In genomic region chr8:71629096-71629697, GRCm38 (mm10) we compare ENCODE assay signal across 7 mouse cellular contexts. TPM values are rescaled to one million over a fixed set of nuclear protein-coding genes. Genes with fewer than 3 reads are reported as not detected.
DNase-seq lines count a peak whose midpoint lies in the region; ATAC-seq and TF ChIP-seq lines count a peak whose summit lies in the region.

No protein-coding gene starts in this region.

- TF ChIP-seq POLR2A in bone marrow, adult 2 months (IDR thresholded peaks at IDR 0.05; ENCODE audit: borderline replicate concordance, control insufficient read depth, low read depth, low read length), result peak; percentile 45; the same call in 1 of the 2 replicates

- TF ChIP-seq CTCF in bone marrow, adult 2 months (IDR thresholded peaks at IDR 0.05; ENCODE audit: control insufficient read depth, insufficient read depth, low read length), result peak; percentile 41; the same call in 1 of the 2 replicates

- peak overlapping the region; percentile 99 for H3K4me2 ChIP-seq in embryonic facial prominence, embryonic 15.5 days (replicated peaks)
- peak overlapping the region; percentile 97 for H3K4me2 ChIP-seq in kidney, embryonic 14.5 days (replicated peaks; ENCODE audit: low read depth, low read length)
- peak overlapping the region; percentile 97 for H3K4me2 ChIP-seq in limb, embryonic 15.5 days

- peak overlapping the region; percentile 78 for H3K4me3 ChIP-seq in bone marrow, adult 2 months (replicated peaks; ENCODE audit: control insufficient read depth, low read depth, low read length)
- peak overlapping the region; percentile 58 for H3K4me3 ChIP-seq in embryonic facial prominence, embryonic 15.5 days (replicated peaks)
- H3K4me3 ChIP-seq in kidney, embryonic 14.5 days (ENCODE audit: low read length), result peak overlapping the region; percentile 47
- H3K4me3 ChIP-seq in limb, embryonic 15.5 days, result peak overlapping the region; percentile 60

- peak overlapping the region; percentile 54 for H3K9ac ChIP-seq in embryonic facial prominence, embryonic 15.5 days
- peak overlapping the region; percentile 55 for H3K9ac ChIP-seq in kidney, embryonic 14.5 days (ENCODE audit: low read depth, low read length)
- peak overlapping the region; percentile 50; the same call in 1 of the 2 replicates for H3K9ac ChIP-seq in limb, embryonic 15.5 days

- H3K9me3 ChIP-seq in embryonic facial prominence, embryonic 15.5 days (replicated peaks), result no peaks in the 10 kb centered on the region
- peaks cover 6% of the 10 kb centered on the region; the same call in 1 of the 2 replicates for H3K9me3 ChIP-seq in kidney, embryonic 14.5 days (ENCODE audit: control insufficient read depth, low read length)
- H3K9me3 ChIP-seq in limb, embryonic 15.5 days, result no peaks in the 10 kb centered on the region; the same call in 1 of the 2 replicates

- H3K27ac ChIP-seq in bone marrow, adult 2 months (ENCODE audit: control insufficient read depth, insufficient read depth, low read depth, low read length, poor library complexity), result peak overlapping the region; percentile 57
- peak overlapping the region; percentile 86 for H3K27ac ChIP-seq in embryonic facial prominence, embryonic 15.5 days (replicated peaks)
- H3K27ac ChIP-seq in kidney, embryonic 14.5 days (ENCODE audit: low read depth, low read length), result peak overlapping the region; percentile 57; the same call in 1 of the 2 replicates
- H3K27ac ChIP-seq in limb, embryonic 15.5 days, result peak overlapping the region; percentile 82

- ATAC-seq in embryonic facial prominence, embryonic 15.5 days (ENCODE audit: insufficient number of reproducible peaks, low FRiP score, low TSS enrichment, low read depth), result peak; percentile 90
- peak; percentile 88 for ATAC-seq in kidney, embryonic 14.5 days (ENCODE audit: low FRiP score, low TSS enrichment)
- peak; percentile 83 for ATAC-seq in limb, embryonic 15.5 days (ENCODE audit: insufficient number of reproducible peaks, low FRiP score, low TSS enrichment, low read depth)

- WGBS in bone marrow, adult 2 months, result under 1% methylated on average over 55 of the region's 55 CpGs
- WGBS in embryonic facial prominence, embryonic 15.5 days, result under 1% methylated on average over 55 of the region's 55 CpGs
- under 1% methylated on average over 54 of the region's 55 CpGs for WGBS in kidney, embryonic 14.5 days
- WGBS in limb, embryonic 15.5 days, result under 1% methylated on average over 55 of the region's 55 CpGs

- peak; percentile 94 for DNase-seq in heart, adult 9 months (ENCODE audit: low spot score in 2 of 2)
- peak; percentile 78 to 92 for DNase-seq in monocyte, adult 2 months (ENCODE audit: low read depth in 1 of 2, low spot score in 2 of 2)
- peak; percentile 91 to 92 for DNase-seq in spleen, postnatal 36 days (ENCODE audit: low spot score in 2 of 2)

- H3K4me1 ChIP-seq in bone marrow, adult 2 months (ENCODE audit: control insufficient read depth, insufficient read depth, low read length), result peaks cover 1% of the 10 kb centered on the region
- H3K4me1 ChIP-seq in embryonic facial prominence, embryonic 15.5 days, result peaks cover 39% of the 10 kb centered on the region
- peaks cover 13% of the 10 kb centered on the region for H3K4me1 ChIP-seq in kidney, embryonic 14.5 days (ENCODE audit: control insufficient read depth, insufficient read depth, low read length)
- peaks cover 41% of the 10 kb centered on the region for H3K4me1 ChIP-seq in limb, embryonic 15.5 days

- H3K27me3 ChIP-seq in embryonic facial prominence, embryonic 15.5 days, result peaks cover 14% of the 10 kb centered on the region
- peaks cover 18% of the 10 kb centered on the region for H3K27me3 ChIP-seq in kidney, embryonic 14.5 days (ENCODE audit: control insufficient read depth, insufficient read depth, low read length)
- peaks cover 37% of the 10 kb centered on the region for H3K27me3 ChIP-seq in limb, embryonic 15.5 days

- peaks cover 22% of the 10 kb centered on the region for H3K36me3 ChIP-seq in embryonic facial prominence, embryonic 15.5 days
- H3K36me3 ChIP-seq in kidney, embryonic 14.5 days (ENCODE audit: control insufficient read depth, insufficient read depth, low read length), result peaks cover 7% of the 10 kb centered on the region; the same call in 1 of the 2 replicates
- H3K36me3 ChIP-seq in limb, embryonic 15.5 days, result peaks cover 19% of the 10 kb centered on the region

RNA-seq across cellular contexts. Expression of gene Colgalt1, which starts 18.4 kb away (rescaled TPM):
- 31.8 and 53.0 TPM in 2 replicates for polyA plus RNA-seq in bone marrow, adult 2 months (2011; ENCODE audit: insufficient read depth, insufficient read length, low replicate concordance, missing spikeins)
- 94.6 and 98.9 TPM in 2 replicates for polyA plus RNA-seq in embryonic facial prominence, embryonic 15.5 days (2015; fragmentation: Nextera tagmentation; extraction: Ambion mirVana)
- polyA plus RNA-seq in kidney, embryonic 14.5 days (2014; fragmentation: Nextera tagmentation; extraction: Ambion mirVana), result 61.4 and 76.8 TPM in 2 replicates
- polyA plus RNA-seq in limb, embryonic 15.5 days (2015; fragmentation: Nextera tagmentation; extraction: Ambion mirVana), result 105 and 108 TPM in 2 replicates

RNA-seq across cellular contexts. Expression of gene Fam129c, which starts 31.7 kb away (rescaled TPM):
- 67.8 and 106 TPM in 2 replicates for polyA plus RNA-seq in bone marrow, adult 2 months (2011; ENCODE audit: insufficient read depth, insufficient read length, low replicate concordance, missing spikeins)
- 3.1 and 4.7 TPM in 2 replicates for polyA plus RNA-seq in embryonic facial prominence, embryonic 15.5 days (2015; fragmentation: Nextera tagmentation; extraction: Ambion mirVana)
- 2.7 and 3.4 TPM in 2 replicates for polyA plus RNA-seq in kidney, embryonic 14.5 days (2014; fragmentation: Nextera tagmentation; extraction: Ambion mirVana)
- 5.0 and 5.9 TPM in 2 replicates for polyA plus RNA-seq in limb, embryonic 15.5 days (2015; fragmentation: Nextera tagmentation; extraction: Ambion mirVana)

RNA-seq across cellular contexts. Expression of gene Pgls, which starts 37.2 kb away (rescaled TPM):
- polyA plus RNA-seq in bone marrow, adult 2 months (2011; ENCODE audit: insufficient read depth, insufficient read length, low replicate concordance, missing spikeins), result 111 and 147 TPM in 2 replicates
- 220 and 229 TPM in 2 replicates for polyA plus RNA-seq in embryonic facial prominence, embryonic 15.5 days (2015; fragmentation: Nextera tagmentation; extraction: Ambion mirVana)
- 283 and 289 TPM in 2 replicates for polyA plus RNA-seq in kidney, embryonic 14.5 days (2014; fragmentation: Nextera tagmentation; extraction: Ambion mirVana)
- 200 and 202 TPM in 2 replicates for polyA plus RNA-seq in limb, embryonic 15.5 days (2015; fragmentation: Nextera tagmentation; extraction: Ambion mirVana)

RNA-seq across cellular contexts. Expression of gene Unc13a, which starts 42.4 kb away (rescaled TPM):
- polyA plus RNA-seq in bone marrow, adult 2 months (2011; ENCODE audit: insufficient read depth, insufficient read length, low replicate concordance, missing spikeins), result 0.18 TPM in 1 of 2 replicates, not detected in the other
- 1.2 and 2.0 TPM in 2 replicates for polyA plus RNA-seq in embryonic facial prominence, embryonic 15.5 days (2015; fragmentation: Nextera tagmentation; extraction: Ambion mirVana)
- 0.50 and 0.53 TPM in 2 replicates for polyA plus RNA-seq in kidney, embryonic 14.5 days (2014; fragmentation: Nextera tagmentation; extraction: Ambion mirVana)
- 0.69 and 0.76 TPM in 2 replicates for polyA plus RNA-seq in limb, embryonic 15.5 days (2015; fragmentation: Nextera tagmentation; extraction: Ambion mirVana)

RNA-seq across cellular contexts. Expression of gene Jak3, which starts 46.9 kb away (rescaled TPM):
- polyA plus RNA-seq in bone marrow, adult 2 months (2011; ENCODE audit: insufficient read depth, insufficient read length, low replicate concordance, missing spikeins), result 7.5 and 15.6 TPM in 2 replicates
- 5.3 and 6.3 TPM in 2 replicates for polyA plus RNA-seq in embryonic facial prominence, embryonic 15.5 days (2015; fragmentation: Nextera tagmentation; extraction: Ambion mirVana)
- 3.0 and 5.2 TPM in 2 replicates for polyA plus RNA-seq in kidney, embryonic 14.5 days (2014; fragmentation: Nextera tagmentation; extraction: Ambion mirVana)
- 5.3 and 6.4 TPM in 2 replicates for polyA plus RNA-seq in limb, embryonic 15.5 days (2015; fragmentation: Nextera tagmentation; extraction: Ambion mirVana)

Comparison
In these comparisons a context has a peak if more than half of its experiments do, and no peak if none do; other contexts are left out.
1. Peak in every context shown above with its lines: DNase-seq, ATAC-seq, H3K4me3 ChIP-seq and H3K27ac ChIP-seq.
2. RNA of gene Fam129c, which starts 31.7 kb away (polyA plus RNA-seq): 67.8 to 106 TPM in bone marrow, adult 2 months; 5.0 to 5.9 TPM in limb, embryonic 15.5 days, 3.1 to 4.7 TPM in embryonic facial prominence, embryonic 15.5 days and 2.7 to 3.4 TPM in kidney, embryonic 14.5 days; every median in the first group is over 10 times any median in the second.